Mouse (Mus musculus): ENCODE results near the gene Osbpl10. TPM values are rescaled to one million over a fixed set of nuclear protein-coding genes. Genes with fewer than 3 reads are reported as not detected.

The Osbpl10 gene
- 2.6 TPM in 2 replicates for polyA plus RNA-seq (2016; fragmentation: Nextera tagmentation; extraction: Ambion mirVana)

- Histone ChIP-seq H3K27ac (ENCODE audit: poor library complexity, severe bottlenecking) (peak within 1 kb of the TSS; percentile 78), H3K4me3 (peak within 1 kb of the TSS; percentile 80), H3K4me2 (peak within 1 kb of the TSS; percentile 85), H3K9ac (peak within 1 kb of the TSS; percentile 85), H3K27me3 (replicated peaks) (peaks cover 11% of the 10 kb centered on the region), H3K9me3 (replicated peaks) (no peaks in the 10 kb centered on the region), H3K36me3 (no peaks in the 10 kb centered on the region), H3K4me1 (replicated peaks) (peaks cover 20% of the 10 kb centered on the region)
- under 1% methylated on average over 63 of the region's 86 CpGs for WGBS
- peak; percentile 78 for ATAC-seq (ENCODE audit: insufficient number of reproducible peaks, low FRiP score)
Observed at GRCm38 (mm10) chr9:114978281-114979111, at the start of gene Osbpl10. Gene Osbpl10 (plus strand): TSS chr9:114978569.

GRCm38 (mm10) chr9:114930464-114931090 is 47.8 kb upstream of the Osbpl10 start:
- no peak for ATAC-seq (ENCODE audit: insufficient number of reproducible peaks, low FRiP score)
- 90% methylated on average over 9 of the region's 9 CpGs for WGBS

GRCm38 (mm10) chr9:114932607-114933006 is 45.8 kb upstream of the Osbpl10 start:
- no peaks in the 10 kb centered on the region for H3K27me3 ChIP-seq (replicated peaks)
- H3K9me3 ChIP-seq (replicated peaks): no peaks in the 10 kb centered on the region
- peak overlapping the region; percentile 86 for H3K4me3 ChIP-seq
- ATAC-seq (ENCODE audit: insufficient number of reproducible peaks, low FRiP score): no peak
- 20% methylated on average over 13 of the region's 13 CpGs for WGBS
- H3K4me2 ChIP-seq: peak overlapping the region; percentile 98
- H3K9ac ChIP-seq: peak overlapping the region; percentile 79; the same call in 1 of the 2 replicates
- no peak overlapping the region for H3K27ac ChIP-seq (ENCODE audit: poor library complexity, severe bottlenecking)
- peaks cover 11% of the 10 kb centered on the region for H3K4me1 ChIP-seq (replicated peaks)
- H3K36me3 ChIP-seq: no peaks in the 10 kb centered on the region

More at GRCm38 (mm10) chr9:114930464-114931090, 47.8 kb upstream of the Osbpl10 start:
- Histone ChIP-seq H3K4me3 (no peak overlapping the region), H3K27me3 (replicated peaks) (no peaks in the 10 kb centered on the region), H3K9ac (no peak overlapping the region), H3K4me1 (replicated peaks) (peaks cover 11% of the 10 kb centered on the region), H3K9me3 (replicated peaks) (no peaks in the 10 kb centered on the region), H3K4me2 (no peak overlapping the region), H3K36me3 (no peaks in the 10 kb centered on the region), H3K27ac (ENCODE audit: poor library complexity, severe bottlenecking) (no peak overlapping the region)

- H3K4me1 ChIP-seq (replicated peaks): peaks cover 11% of the 10 kb centered on the region
- peak overlapping the region; percentile 98 for H3K4me2 ChIP-seq
- peak; percentile 29 for ATAC-seq (ENCODE audit: insufficient number of reproducible peaks, low FRiP score)
- peak overlapping the region; percentile 78 for H3K27ac ChIP-seq (ENCODE audit: poor library complexity, severe bottlenecking)
- H3K27me3 ChIP-seq (replicated peaks): no peaks in the 10 kb centered on the region
- peak overlapping the region; percentile 86 for H3K4me3 ChIP-seq
- WGBS: under 1% methylated on average over 50 of the region's 50 CpGs
- H3K36me3 ChIP-seq: no peaks in the 10 kb centered on the region
- peak overlapping the region; percentile 79 for H3K9ac ChIP-seq
- no peaks in the 10 kb centered on the region for H3K9me3 ChIP-seq (replicated peaks)
Observed at GRCm38 (mm10) chr9:114933037-114933722, 45.2 kb upstream of the Osbpl10 start.

GRCm38 (mm10) chr9:114933723-114934171 is 44.6 kb upstream of the Osbpl10 start, which contains the start of gene Gpd1l:
Gene Gpd1l (minus strand): TSS chr9:114933987.
- Histone ChIP-seq H3K4me1 (replicated peaks) (peaks cover 11% of the 10 kb centered on the region), H3K36me3 (no peaks in the 10 kb centered on the region), H3K9me3 (replicated peaks) (0 out of 2 replicates have a peak, but pooled peaks cover 3% of the 10 kb centered on the region), H3K4me2 (peak within 1 kb of the TSS; percentile 98), H3K4me3 (peak within 1 kb of the TSS; percentile 86), H3K27me3 (replicated peaks) (no peaks in the 10 kb centered on the region), H3K27ac (ENCODE audit: poor library complexity, severe bottlenecking) (peak within 1 kb of the TSS; percentile 78), H3K9ac (peak within 1 kb of the TSS; percentile 79)
- WGBS: under 1% methylated on average over 30 of the region's 30 CpGs
- peak; percentile 98 for ATAC-seq (ENCODE audit: insufficient number of reproducible peaks, low FRiP score)

GRCm38 (mm10) chr9:114934231-114934630 is 44.1 kb upstream of the Osbpl10 start:
- Histone ChIP-seq H3K27ac (ENCODE audit: poor library complexity, severe bottlenecking) (no peak overlapping the region), H3K4me2 (peak overlapping the region; percentile 98), H3K4me1 (replicated peaks) (peaks cover 11% of the 10 kb centered on the region), H3K36me3 (no peaks in the 10 kb centered on the region), H3K9me3 (replicated peaks) (0 out of 2 replicates have a peak, but pooled peaks cover 4% of the 10 kb centered on the region), H3K27me3 (replicated peaks) (no peaks in the 10 kb centered on the region), H3K9ac (no peak overlapping the region), H3K4me3 (peak overlapping the region; percentile 86)
- no peak for ATAC-seq (ENCODE audit: insufficient number of reproducible peaks, low FRiP score)
- WGBS: 59% methylated on average over 11 of the region's 11 CpGs

- no peak overlapping the region for H3K4me3 ChIP-seq
- WGBS: 81% methylated on average over 4 of the region's 4 CpGs
- no peak overlapping the region for H3K27ac ChIP-seq (ENCODE audit: poor library complexity, severe bottlenecking)
- no peak overlapping the region for H3K4me2 ChIP-seq
- ATAC-seq (ENCODE audit: insufficient number of reproducible peaks, low FRiP score): no peak
- H3K36me3 ChIP-seq: no peaks in the 10 kb centered on the region
- H3K4me1 ChIP-seq (replicated peaks): peaks cover 11% of the 10 kb centered on the region
- no peak overlapping the region for H3K9ac ChIP-seq
- H3K27me3 ChIP-seq (replicated peaks): no peaks in the 10 kb centered on the region
- 0 out of 2 replicates have a peak, but pooled peaks cover 4% of the 10 kb centered on the region for H3K9me3 ChIP-seq (replicated peaks)
Observed at GRCm38 (mm10) chr9:114935321-114935720, 43.0 kb upstream of the Osbpl10 start.

GRCm38 (mm10) chr9:114936687-114937086 is 41.7 kb upstream of the Osbpl10 start:
- peaks cover 11% of the 10 kb centered on the region for H3K4me1 ChIP-seq (replicated peaks)
- H3K9me3 ChIP-seq (replicated peaks): 0 out of 2 replicates have a peak, but pooled peaks cover 5% of the 10 kb centered on the region
- no peaks in the 10 kb centered on the region for H3K36me3 ChIP-seq
- H3K4me2 ChIP-seq: no peak overlapping the region
- H3K9ac ChIP-seq: no peak overlapping the region
- H3K4me3 ChIP-seq: no peak overlapping the region
- no peaks in the 10 kb centered on the region for H3K27me3 ChIP-seq (replicated peaks)
- 64% methylated on average over 2 of the region's 2 CpGs for WGBS
- no peak overlapping the region for H3K27ac ChIP-seq (ENCODE audit: poor library complexity, severe bottlenecking)
- ATAC-seq (ENCODE audit: insufficient number of reproducible peaks, low FRiP score): no peak

GRCm38 (mm10) chr9:114944642-114945041 is 33.7 kb upstream of the Osbpl10 start:
- no peaks in the 10 kb centered on the region for H3K36me3 ChIP-seq
- no peak overlapping the region for H3K4me3 ChIP-seq
- 76% methylated on average over 3 of the region's 3 CpGs for WGBS
- no peak overlapping the region for H3K4me2 ChIP-seq
- no peaks in the 10 kb centered on the region; the same call in 1 of the 2 replicates for H3K4me1 ChIP-seq (replicated peaks)
- H3K27ac ChIP-seq (ENCODE audit: poor library complexity, severe bottlenecking): no peak overlapping the region
- ATAC-seq (ENCODE audit: insufficient number of reproducible peaks, low FRiP score): no peak
- H3K9me3 ChIP-seq (replicated peaks): 0 out of 2 replicates have a peak, but pooled peaks cover 10% of the 10 kb centered on the region
- no peak overlapping the region for H3K9ac ChIP-seq
- no peaks in the 10 kb centered on the region for H3K27me3 ChIP-seq (replicated peaks)

GRCm38 (mm10) chr9:114945576-114945975 is 32.8 kb upstream of the Osbpl10 start:
- no peak overlapping the region for H3K9ac ChIP-seq
- 85% methylated on average over 6 of the region's 6 CpGs for WGBS

More at GRCm38 (mm10) chr9:114945576-114945975, 32.8 kb upstream of the Osbpl10 start:
- no peaks in the 10 kb centered on the region for H3K27me3 ChIP-seq (replicated peaks)
- 0 out of 2 replicates have a peak, but pooled peaks cover 10% of the 10 kb centered on the region for H3K9me3 ChIP-seq (replicated peaks)
- peaks cover 8% of the 10 kb centered on the region for H3K4me1 ChIP-seq (replicated peaks)
- no peak overlapping the region for H3K4me2 ChIP-seq
- H3K36me3 ChIP-seq: no peaks in the 10 kb centered on the region
- ATAC-seq (ENCODE audit: insufficient number of reproducible peaks, low FRiP score): no peak
- no peak overlapping the region for H3K27ac ChIP-seq (ENCODE audit: poor library complexity, severe bottlenecking)
- H3K4me3 ChIP-seq: no peak overlapping the region

Measured in heart, embryonic 12.5 days (tissue).